Mouse (Mus musculus) 416B (cell line): ENCODE results near the gene Flrt1.
"Not testable (repeated sequence)": the region's sequence is repeated elsewhere in the genome, so short reads cannot be mapped to it uniquely, and the experiment has no call there.

ENCODE experiments used
- DNase-seq: peaks from one replicate; pipeline ENCODE4 v3.0.0; 2011; ENCODE audit warnings: low read depth

Gene Flrt1

GRCm38 (mm10) chr19:7068136-7068535 lies 37.4 kb downstream of the Flrt1 start:
- DNase-seq = peak; percentile 66

- no peak for DNase-seq
Observed at GRCm38 (mm10) chr19:7067344-7068050, 38.0 kb downstream of the Flrt1 start.

GRCm38 (mm10) chr19:7066828-7067342 lies 38.6 kb downstream of the Flrt1 start:
- DNase-seq = no peak

GRCm38 (mm10) chr19:7066034-7066827 lies 39.3 kb downstream of the Flrt1 start:
- peak; percentile 87 for DNase-seq

- peak; percentile 84 for DNase-seq
Observed at GRCm38 (mm10) chr19:7064571-7064970, 41.0 kb downstream of the Flrt1 start.

GRCm38 (mm10) chr19:7062916-7063315 lies 42.6 kb downstream of the Flrt1 start:
- no peak for DNase-seq

GRCm38 (mm10) chr19:7062110-7062509 lies 43.4 kb downstream of the Flrt1 start:
- DNase-seq = no peak

GRCm38 (mm10) chr19:7058541-7058940 lies 47.0 kb downstream of the Flrt1 start:
- no peak for DNase-seq

GRCm38 (mm10) chr19:7057722-7058207 lies 47.8 kb downstream of the Flrt1 start:
- DNase-seq = peak; percentile 92

GRCm38 (mm10) chr19:7057126-7057721 lies 48.3 kb downstream of the Flrt1 start:
- DNase-seq = no peak

GRCm38 (mm10) chr19:7056248-7057087 lies 49.1 kb downstream of the Flrt1 start, which contains the start of gene Macrod1:
Macrod1 (plus strand) TSS chr19:7056810.
- DNase-seq = peak; percentile 82

GRCm38 (mm10) chr19:7055173-7055572 lies 50.4 kb downstream of the Flrt1 start:
- peak; percentile 57 for DNase-seq

GRCm38 (mm10) chr19:7054772-7055171 lies 50.8 kb downstream of the Flrt1 start:
- DNase-seq = no peak

GRCm38 (mm10) chr19:7053382-7053781 lies 52.1 kb downstream of the Flrt1 start:
- not testable (repeated sequence) for DNase-seq

- DNase-seq = no peak
Observed at GRCm38 (mm10) chr19:7044706-7045105, 60.8 kb downstream of the Flrt1 start.

- DNase-seq = no peak
Observed at GRCm38 (mm10) chr19:7044279-7044678, 61.2 kb downstream of the Flrt1 start.
